19 mouse cellular contexts compared by ENCODE assay signal in the genomic region with DNA sequence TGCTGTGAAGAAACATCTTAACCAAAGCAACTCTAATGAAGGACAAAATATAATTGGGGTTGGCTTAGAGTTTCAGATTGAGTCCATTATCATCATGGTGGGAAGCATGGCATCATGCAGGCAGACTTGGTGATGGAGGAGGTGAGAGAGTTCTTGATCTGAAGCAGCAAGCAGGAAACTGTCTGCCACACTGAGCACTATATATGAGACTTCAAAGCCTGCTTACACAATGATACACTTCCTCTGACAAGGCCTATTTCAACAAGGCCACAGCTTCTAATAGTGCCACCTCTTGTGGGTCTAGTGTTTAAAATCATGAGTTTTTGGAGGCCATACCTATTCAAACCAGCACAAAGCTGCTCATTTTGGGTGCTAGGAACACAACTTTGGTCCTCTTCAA.
DNase-seq lines count a peak whose midpoint lies in the region; ATAC-seq lines count a peak whose summit lies in the region.
"Had no signal": no experiment of that assay in that cellular context is flagged by ENCODE, and none has a peak within 500 bp of the region (broad histone marks: within the 10 kb centered on the region; RNA-seq: fewer than 3 reads in every experiment).

No protein-coding gene starts in this region.

- H3K27ac ChIP-seq in forebrain, embryonic 11.5 days (ENCODE audit: low read depth, low read length), result no peak overlapping the region
- H3K27ac ChIP-seq in forebrain, embryonic 10.5 days, result no peak overlapping the region
- H3K27ac ChIP-seq: embryonic facial prominence, embryonic 12.5 days; forebrain, embryonic 13.5 days; heart, embryonic 13.5 days had no signal

- H3K4me2 ChIP-seq in forebrain, embryonic 11.5 days (ENCODE audit: low read depth, low read length, severe bottlenecking), result no peak overlapping the region
- H3K4me2 ChIP-seq: embryonic facial prominence, embryonic 12.5 days; forebrain, embryonic 13.5 days; heart, embryonic 13.5 days had no signal

- H3K4me3 ChIP-seq in forebrain, embryonic 11.5 days (ENCODE audit: low read depth, low read length), result no peak overlapping the region
- no peak overlapping the region for H3K4me3 ChIP-seq in forebrain, embryonic 10.5 days
- H3K4me3 ChIP-seq: embryonic facial prominence, embryonic 12.5 days; forebrain, embryonic 13.5 days; heart, embryonic 13.5 days had no signal

- ATAC-seq in forebrain, embryonic 11.5 days (replicated peaks; ENCODE audit: low FRiP score), result no peak
- ATAC-seq in activated CD4-positive, CD25-positive, alpha-beta regulatory T cell, adult 4 months, result peak; percentile 59
- ATAC-seq: forebrain, embryonic 13.5 days; forebrain, postnatal 0 days; hindbrain, embryonic 16.5 days had no signal

- no peaks in the 10 kb centered on the region for H3K36me3 ChIP-seq in forebrain, embryonic 11.5 days (ENCODE audit: control insufficient read depth, insufficient read depth, low read length)
- no peaks in the 10 kb centered on the region for H3K36me3 ChIP-seq in forebrain, embryonic 10.5 days (replicated peaks)
- H3K36me3 ChIP-seq: embryonic facial prominence, embryonic 12.5 days; heart, embryonic 13.5 days had no signal

- no peaks in the 10 kb centered on the region for H3K9me3 ChIP-seq in forebrain, embryonic 11.5 days (ENCODE audit: control insufficient read depth, low read length)
- no peaks in the 10 kb centered on the region for H3K9me3 ChIP-seq in forebrain, embryonic 10.5 days
- H3K9me3 ChIP-seq: embryonic facial prominence, embryonic 12.5 days; forebrain, embryonic 13.5 days; heart, embryonic 13.5 days had no signal

- peak; percentile 5 for DNase-seq in forebrain, embryonic 11.5 days (ENCODE audit: low spot score)
- DNase-seq in forebrain, embryonic 10.5 days (ENCODE audit: extremely low spot score, low spot score), result no peak
- peak; percentile 18 for DNase-seq in thymus, postnatal 14 days
- DNase-seq in thymus, postnatal 36 days, result no peak
- DNase-seq in adrenal gland, adult 18-20 months (ENCODE audit: low spot score in 2 of 2), result no peak
- no peak for DNase-seq in spleen, postnatal 14 days (ENCODE audit: low spot score in 2 of 2)
- DNase-seq: adrenal gland, postnatal 14 days; B cell, adult 2 months; cerebellum, adult 11-12 months; cerebellum, adult 9-10 months; cerebellum, postnatal 25 days; forebrain, postnatal 0 days; gastrocnemius, postnatal 14 days; heart, postnatal 36 days had no signal

- H3K9ac ChIP-seq in forebrain, embryonic 11.5 days (ENCODE audit: low read length), result no peak overlapping the region
- H3K9ac ChIP-seq: embryonic facial prominence, embryonic 12.5 days; forebrain, embryonic 13.5 days; forebrain, postnatal 0 days; heart, embryonic 13.5 days had no signal

- H3K4me1 ChIP-seq in forebrain, embryonic 11.5 days (replicated peaks; ENCODE audit: control insufficient read depth, insufficient read depth, low read length), result no peaks in the 10 kb centered on the region
- H3K4me1 ChIP-seq in forebrain, embryonic 10.5 days, result no peaks in the 10 kb centered on the region
- H3K4me1 ChIP-seq: embryonic facial prominence, embryonic 12.5 days; forebrain, embryonic 13.5 days; heart, embryonic 13.5 days had no signal

- H3K27me3 ChIP-seq in forebrain, embryonic 11.5 days (ENCODE audit: control insufficient read depth, insufficient read depth, low read length), result no peaks in the 10 kb centered on the region
- no peaks in the 10 kb centered on the region for H3K27me3 ChIP-seq in forebrain, embryonic 10.5 days (ENCODE audit: poor library complexity, severe bottlenecking)
- H3K27me3 ChIP-seq: embryonic facial prominence, embryonic 12.5 days; forebrain, embryonic 13.5 days; heart, embryonic 13.5 days had no signal

Comparison
In these comparisons a context has a peak if more than half of its experiments do, and no peak if none do; other contexts are left out.
1. DNase-seq: peak in forebrain, embryonic 11.5 days (single experiment) and thymus, postnatal 14 days (single experiment); none in forebrain, embryonic 10.5 days (single experiment), thymus, postnatal 36 days (0 of 2), adrenal gland, adult 18-20 months (0 of 2) and spleen, postnatal 14 days (0 of 2).